Mouse (Mus musculus) Patski (cell line): ENCODE measurements around the gene Nek2. TPM values are rescaled to one million over a fixed set of nuclear protein-coding genes. Genes with fewer than 3 reads are reported as not detected.

ENCODE experiments used
- ATAC-seq: fragments of 100-300 bp; one replicate; pipeline ENCODE4 v1.8.0; 2021
- CTCF ChIA-PET: fragments of 350-600 bp; sonication (Branson Sonifier 250); formaldehyde crosslinking; loops from one replicate; lab custom pipeline; 2022; ENCODE audit warnings: inconsistent platforms; lab: Charles Lee
- POLR2A ChIA-PET: fragments of 350-600 bp; sonication (Branson Sonifier 250); formaldehyde crosslinking; loops from one replicate; lab custom pipeline; 2022; ENCODE audit warnings: antibody characterized with exemption, inconsistent platforms; lab: Charles Lee
- DNase-seq: peaks from one replicate; pipeline ENCODE4 v3.0.0-alpha.2; 2011; ENCODE audit warnings: low read depth, low spot score
- H3K27me3 ChIP-seq: fragments of 371-371 bp; one replicate; pipeline ENCODE4 v1.5.1; 2021
- CTCF ChIP-seq: fragments of 100-300 bp; IDR thresholded peaks from one replicate; pipeline ENCODE4 v1.5.1; 2021
- in situ Hi-C: fragments of 300-500 bp; cut with MboI; formaldehyde crosslinking; loops from 3 replicates; pipeline ENCODE4 v1.11.1; 2018; ENCODE audit warnings: low pct_unique_long_range_greater_than_20kb, mixed read lengths
- polyA plus RNA-seq: library from polyadenylated mRNA; unstranded; gene quantifications from one replicate; pipeline ENCODE4 v1.2.3, GENCODE M21; 2021

Gene Nek2
- polyA plus RNA-seq: 34.7 TPM

- in situ Hi-C loops: loop anchor here (25.0 kb wide), 1 partner anchor 459 kb away; no protein-coding TSS in a partner anchor
- peak; percentile 86 for ATAC-seq
- H3K27me3 ChIP-seq: no peaks in the 10 kb centered on the region
- TF ChIP-seq CTCF: no peak
- peak; percentile 89 for DNase-seq
- POLR2A ChIA-PET: no interaction called here
- CTCF ChIA-PET: interaction anchor here (5.3 to 7.2 kb wide), 2 partner anchors 238 to 245 kb away, joined by 47 to 70 read pairs; partner anchors contain the start of genes Dtl and Ints7
These were observed at the start of gene Nek2 for GRCm38 (mm10) chr1:191821326-191822091. TSS of gene Nek2 (plus strand) at chr1:191821444.

- ChIA-PET CTCF (interaction anchor here (1.2 kb wide), 1 partner anchor 13 kb away, joined by 3 read pairs; no protein-coding TSS in a partner anchor), POLR2A (no interaction called here)
- DNase-seq (no peak), ATAC-seq (no peak)
- no peak for TF ChIP-seq CTCF
- in situ Hi-C loops: no loop called here
- no peaks in the 10 kb centered on the region for H3K27me3 ChIP-seq
These were observed 47.1 kb upstream of the Nek2 start for GRCm38 (mm10) chr1:191774106-191774505.

- CTCF ChIA-PET: interaction anchor here (1.2 kb wide), 1 partner anchor 12 kb away, joined by 3 read pairs; no protein-coding TSS in a partner anchor
- TF ChIP-seq CTCF: no peak
- in situ Hi-C loops: no loop called here
- H3K27me3 ChIP-seq: no peaks in the 10 kb centered on the region
- no peak for ATAC-seq
- no peak for DNase-seq
- POLR2A ChIA-PET: no interaction called here
These were observed 46.1 kb upstream of the Nek2 start for GRCm38 (mm10) chr1:191775116-191775515.

- no peak for TF ChIP-seq CTCF
- ATAC-seq: no peak
- in situ Hi-C loops: no loop called here
- POLR2A ChIA-PET: no interaction called here
- no peak for DNase-seq
- CTCF ChIA-PET: interaction anchor here (1.2 kb wide), 1 partner anchor 16 kb away, joined by 3 read pairs; no protein-coding TSS in a partner anchor
- no peaks in the 10 kb centered on the region for H3K27me3 ChIP-seq
These were observed 43.7 kb upstream of the Nek2 start for GRCm38 (mm10) chr1:191777521-191777920.

GRCm38 (mm10) chr1:191780470-191780869 lies 40.8 kb upstream of the Nek2 start:
- DNase-seq: no peak
- in situ Hi-C loops: no loop called here
- ChIA-PET CTCF (interaction anchor here (1.0 to 2.3 kb wide), 4 partner anchors 9 to 205 kb away, joined by 3 to 9 read pairs (median 3); partner anchors contain the start of genes Dtl and Ints7), POLR2A (no interaction called here)
- no peaks in the 10 kb centered on the region for H3K27me3 ChIP-seq
- no peak for ATAC-seq
- TF ChIP-seq CTCF: no peak

GRCm38 (mm10) chr1:191785108-191785507 lies 36.1 kb upstream of the Nek2 start:
- ChIA-PET CTCF (interaction anchor here (1.3 kb wide), 1 partner anchor 26 kb away, joined by 3 read pairs; no protein-coding TSS in a partner anchor), POLR2A (interaction anchor here (1.0 kb wide), 1 partner anchor 13 kb away, joined by 4 read pairs; no protein-coding TSS in a partner anchor)
- in situ Hi-C loops: no loop called here
- no peaks in the 10 kb centered on the region for H3K27me3 ChIP-seq
- no peak for TF ChIP-seq CTCF
- DNase-seq: no peak
- peak; percentile 39 for ATAC-seq

GRCm38 (mm10) chr1:191786255-191786654 lies 35.0 kb upstream of the Nek2 start:
- in situ Hi-C loops: no loop called here
- ATAC-seq: no peak
- ChIA-PET POLR2A (interaction anchor here (1.2 kb wide), 1 partner anchor 182 kb away, joined by 3 read pairs; no protein-coding TSS in a partner anchor), CTCF (interaction anchor here (1.0 to 2.1 kb wide), 5 partner anchors 10 to 200 kb away, joined by 3 to 7 read pairs (median 3); no protein-coding TSS in a partner anchor)
- DNase-seq: no peak
- no peak for TF ChIP-seq CTCF
- no peaks in the 10 kb centered on the region for H3K27me3 ChIP-seq

- CTCF ChIA-PET: interaction anchor here (0.9 to 2.1 kb wide), 5 partner anchors 9 to 201 kb away, joined by 3 to 7 read pairs (median 3); no protein-coding TSS in a partner anchor
- in situ Hi-C loops: no loop called here
- no peak for ATAC-seq
These were observed 33.9 kb upstream of the Nek2 start for GRCm38 (mm10) chr1:191787379-191787778.

GRCm38 (mm10) chr1:191792991-191793390 lies 28.3 kb upstream of the Nek2 start:
- POLR2A ChIA-PET: no interaction called here
- in situ Hi-C loops: no loop called here
- peak; percentile 73 for DNase-seq
- H3K27me3 ChIP-seq: no peaks in the 10 kb centered on the region
- ATAC-seq: peak; percentile 46
- no peak for TF ChIP-seq CTCF
- CTCF ChIA-PET: interaction anchor here (1.0 to 1.3 kb wide), 2 partner anchors 10 to 217 kb away, joined by 3 to 4 read pairs; partner anchors contain the start of genes Dtl and Ints7

More at GRCm38 (mm10) chr1:191787379-191787778, 33.9 kb upstream of the Nek2 start:
- no peak for TF ChIP-seq CTCF
- no peaks in the 10 kb centered on the region for H3K27me3 ChIP-seq
- DNase-seq: no peak
- POLR2A ChIA-PET: interaction anchor here (1.2 kb wide), 1 partner anchor 183 kb away, joined by 3 read pairs; no protein-coding TSS in a partner anchor

- POLR2A ChIA-PET: no interaction called here
- in situ Hi-C loops: no loop called here
- TF ChIP-seq CTCF: no peak
- H3K27me3 ChIP-seq: no peaks in the 10 kb centered on the region
- DNase-seq (no peak), ATAC-seq (no peak)
- CTCF ChIA-PET: interaction anchor here (1.0 kb wide), 1 partner anchor 218 kb away, joined by 3 read pairs; the partner anchor contains the start of genes Dtl and Ints7
These were observed 27.2 kb upstream of the Nek2 start for GRCm38 (mm10) chr1:191793888-191794532.
